Mouse (Mus musculus) hindbrain, embryonic 11.5 days (tissue): Measurements from ENCODE around the gene Tmem274. TPM values are rescaled to one million over a fixed set of nuclear protein-coding genes. Genes with fewer than 3 reads are reported as not detected.

Experiments used
- ATAC-seq: fragments of 200-750 bp; cut with Nextera tagmentation; 2 replicates; pipeline ENCODE4 v1.8.0; 2017; ENCODE audit warnings: mild to moderate bottlenecking, moderate TSS enrichment, moderate library complexity; ENCODE audit not compliant: low FRiP score
- DNase-seq: peaks from one replicate; pipeline ENCODE4 v3.0.0-alpha.2; 2015; ENCODE audit warnings: low spot score
- H3K27ac ChIP-seq: fragments of 300-500 bp; sonication (generic); 2 replicates; pipeline ENCODE4 v1.5.1; 2014; ENCODE audit warnings: mild to moderate bottlenecking, low read depth, low read length
- H3K27me3 ChIP-seq: fragments of 300-500 bp; sonication (generic); 2 replicates; pipeline ENCODE4 v1.6.1; 2014; ENCODE audit warnings: mild to moderate bottlenecking, low read length, moderate library complexity, mixed read lengths; ENCODE audit not compliant: control insufficient read depth, insufficient read depth
- H3K36me3 ChIP-seq: fragments of 300-500 bp; sonication (generic); 2 replicates; pipeline ENCODE4 v1.6.1; 2014; ENCODE audit warnings: mild to moderate bottlenecking, low read length, moderate library complexity, mixed read lengths; ENCODE audit not compliant: control insufficient read depth, insufficient read depth
- H3K4me1 ChIP-seq: fragments of 300-500 bp; sonication (generic); replicated peaks from 2 replicates; pipeline ENCODE4 v1.6.1; 2014; ENCODE audit warnings: low read length, mixed read lengths; ENCODE audit not compliant: control insufficient read depth, insufficient read depth
- H3K4me2 ChIP-seq: fragments of 300-500 bp; sonication (generic); replicated peaks from 2 replicates; pipeline ENCODE4 v1.6.1; 2014; ENCODE audit warnings: mild to moderate bottlenecking, low read depth, low read length
- H3K4me3 ChIP-seq: fragments of 300-500 bp; sonication (generic); 2 replicates; pipeline ENCODE4 v1.5.1; 2014; ENCODE audit warnings: low read depth, low read length
- H3K9ac ChIP-seq: fragments of 300-500 bp; sonication (generic); 2 replicates; pipeline ENCODE4 v1.6.1; 2014; ENCODE audit warnings: low read depth, low read length
- H3K9me3 ChIP-seq: fragments of 300-500 bp; sonication (generic); 2 replicates; pipeline ENCODE4 v1.6.1; 2016; ENCODE audit warnings: low read length; ENCODE audit not compliant: control insufficient read depth
- WGBS: fragments of 180-500 bp; shearing (Covaris S2); extraction: QIAGEN DNeasy Blood & Tissue Kit; methylation state at CpG from one replicate; pipeline ENCODE4 v1.1.7; 2014; 5-methylcytosine and 5-hydroxymethylcytosine counted together
- polyA plus RNA-seq: library from polyadenylated mRNA; unstranded; fragments of >200 nt; fragmentation: Nextera tagmentation; extraction: Ambion mirVana; gene quantifications from 2 replicates; pipeline ENCODE4 v1.2.1, GENCODE M21; 2014

The Tmem274 gene
- polyA plus RNA-seq, 1 experiment from 2014 or later: not detected

DNA sequence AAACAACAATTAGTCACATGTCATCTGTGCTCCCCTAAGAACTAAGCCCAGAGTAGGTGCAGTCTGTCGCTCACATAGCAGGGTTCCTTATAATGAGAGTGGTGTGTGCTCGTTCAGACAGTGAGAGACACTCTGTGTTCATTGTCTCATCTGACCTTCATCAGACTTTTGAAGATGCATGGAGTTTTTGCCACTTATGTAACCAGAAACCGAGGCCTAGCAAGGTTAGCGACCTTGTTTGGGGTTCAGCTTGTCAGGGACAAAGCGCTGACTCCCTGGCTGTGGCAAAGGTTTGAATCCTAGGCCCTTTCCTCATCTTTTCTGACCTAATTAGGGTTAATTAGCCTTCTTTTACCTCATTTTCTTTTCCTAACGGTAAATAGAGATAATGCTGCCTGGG, 46.8 kb downstream of the Tmem274 start:
- Histone ChIP-seq H3K9ac (no peak overlapping the region), H3K36me3 (no peaks in the 10 kb centered on the region), H3K4me2 (no peak overlapping the region), H3K9me3 (no peaks in the 10 kb centered on the region), H3K4me3 (no peak overlapping the region), H3K27me3 (no peaks in the 10 kb centered on the region), H3K27ac (no peak overlapping the region), H3K4me1 (0 out of 2 replicates have a peak, but pooled peaks cover 2% of the 10 kb centered on the region)
- no peak for ATAC-seq
- no peak for DNase-seq
- WGBS: 68% methylated on average over 6 of the region's 6 CpGs

DNA sequence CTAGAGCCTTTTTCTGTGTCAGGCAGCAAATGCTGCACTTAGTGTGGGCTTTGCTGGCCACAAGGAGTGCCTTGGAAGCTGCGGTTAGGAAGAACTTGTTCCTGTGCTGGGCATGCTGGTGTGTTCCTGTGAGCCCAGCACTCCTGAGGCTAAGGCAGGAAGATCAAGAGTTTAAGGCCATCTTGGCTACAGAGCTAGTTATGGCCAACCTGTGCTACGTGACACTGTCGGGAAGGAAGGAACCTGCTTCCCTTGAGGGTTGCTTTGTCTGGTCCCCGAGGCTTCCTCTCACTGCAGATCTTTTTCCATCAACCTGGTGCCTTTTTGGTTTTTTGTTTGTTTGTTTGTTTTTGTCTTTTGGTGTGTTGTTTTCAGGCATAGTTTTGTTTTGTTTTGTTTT, 48.0 kb downstream of the Tmem274 start:
- Histone ChIP-seq H3K9ac (no peak overlapping the region), H3K4me2 (no peak overlapping the region), H3K36me3 (no peaks in the 10 kb centered on the region), H3K9me3 (no peaks in the 10 kb centered on the region), H3K4me3 (no peak overlapping the region), H3K27ac (no peak overlapping the region), H3K27me3 (no peaks in the 10 kb centered on the region), H3K4me1 (no peaks in the 10 kb centered on the region)
- 90% methylated on average over 4 of the region's 4 CpGs for WGBS
- ATAC-seq (no peak), DNase-seq (no peak)

GRCm38 (mm10) chr4:149525811-149526210, 48.6 kb downstream of the Tmem274 start:
- Histone ChIP-seq H3K36me3 (no peaks in the 10 kb centered on the region), H3K4me2 (no peak overlapping the region), H3K9ac (no peak overlapping the region), H3K4me1 (no peaks in the 10 kb centered on the region), H3K27ac (no peak overlapping the region), H3K4me3 (no peak overlapping the region), H3K9me3 (no peaks in the 10 kb centered on the region), H3K27me3 (no peaks in the 10 kb centered on the region)
- DNase-seq: no peak
- 87% methylated on average over 6 of the region's 6 CpGs for whole genome bisulfite sequencing
- no peak for ATAC-seq

GRCm38 (mm10) chr4:149526330-149526729, 49.2 kb downstream of the Tmem274 start:
- Histone ChIP-seq H3K4me2 (no peak overlapping the region), H3K9ac (no peak overlapping the region), H3K4me1 (no peaks in the 10 kb centered on the region), H3K9me3 (no peaks in the 10 kb centered on the region), H3K36me3 (no peaks in the 10 kb centered on the region), H3K27ac (no peak overlapping the region), H3K27me3 (no peaks in the 10 kb centered on the region), H3K4me3 (no peak overlapping the region)
- ATAC-seq (no peak), DNase-seq (no peak)
- 55% methylated on average over 7 of the region's 7 CpGs for WGBS

DNA sequence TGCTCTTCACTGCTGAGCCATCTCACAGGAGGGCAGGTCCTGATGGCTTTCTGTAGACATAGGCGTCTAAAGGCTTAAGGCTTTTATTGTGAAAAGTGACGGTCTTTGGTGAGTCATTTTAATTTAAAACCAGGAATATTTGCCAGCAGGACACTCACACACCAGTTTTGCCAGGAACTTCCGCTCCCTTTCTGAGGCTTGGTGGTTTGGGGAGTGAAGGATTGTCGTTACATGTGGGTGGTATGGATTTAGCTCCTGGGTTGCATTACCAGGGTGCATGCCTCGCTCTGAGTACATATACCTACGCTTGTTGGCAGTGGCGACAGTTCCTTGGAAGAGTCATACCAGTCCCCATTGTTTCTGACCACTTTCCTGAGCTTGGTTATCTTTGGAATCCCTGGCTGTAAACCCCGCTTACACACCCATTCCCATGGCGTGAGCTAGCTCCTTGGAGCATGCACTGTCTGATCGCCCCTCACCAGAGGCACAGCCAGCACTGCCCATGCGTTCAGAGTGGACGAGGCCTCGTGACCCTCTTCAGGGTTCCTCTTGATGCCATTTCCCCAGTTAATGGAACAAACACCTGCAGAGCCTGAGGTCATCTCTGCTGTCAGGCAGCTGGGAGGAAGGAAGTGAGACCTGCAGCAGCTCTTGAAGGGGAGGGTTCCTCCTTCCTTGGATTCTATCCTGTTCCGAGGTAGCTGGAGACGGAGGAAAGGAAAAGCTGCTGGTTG, 50.6 kb downstream of the Tmem274 start:
- Histone ChIP-seq H3K27me3 (no peaks in the 10 kb centered on the region), H3K9me3 (no peaks in the 10 kb centered on the region), H3K4me3 (no peak overlapping the region), H3K4me1 (no peaks in the 10 kb centered on the region), H3K36me3 (no peaks in the 10 kb centered on the region), H3K27ac (no peak overlapping the region), H3K9ac (no peak overlapping the region), H3K4me2 (no peak overlapping the region)
- DNase-seq (no peak), ATAC-seq (no peak)
- WGBS: 84% methylated on average over 15 of the region's 15 CpGs

- H3K4me1 ChIP-seq: no peaks in the 10 kb centered on the region
- 55% methylated on average over 6 of the region's 6 CpGs for WGBS
These were observed 52.5 kb downstream of the Tmem274 start for GRCm38 (mm10) chr4:149529691-149530090.

More at GRCm38 (mm10) chr4:149529691-149530090, 52.5 kb downstream of the Tmem274 start:
- Histone ChIP-seq H3K27ac (no peak overlapping the region), H3K4me3 (no peak overlapping the region), H3K27me3 (no peaks in the 10 kb centered on the region), H3K36me3 (no peaks in the 10 kb centered on the region), H3K9me3 (no peaks in the 10 kb centered on the region), H3K4me2 (no peak overlapping the region), H3K9ac (no peak overlapping the region)
- ATAC-seq: no peak
- DNase-seq: no peak

Other genes with a start within 250 kb of the Tmem274 start
- gene Kif1b, start 169.7 kb upstream of the Tmem274 start, polyA plus RNA-seq: 113 and 173 TPM in 2 replicates
- gene Ube4b, start 50.6 kb upstream of the Tmem274 start, polyA plus RNA-seq: 53.3 and 58.9 TPM in 2 replicates
- not detected in 2 replicates for gene Rbp7, start 22.4 kb upstream of the Tmem274 start, polyA plus RNA-seq
- 15.5 and 16.9 TPM in 2 replicates for gene Nmnat1, start 7.8 kb downstream of the Tmem274 start, polyA plus RNA-seq
- 48.4 and 54.8 TPM in 2 replicates for gene Lzic, start 7.9 kb downstream of the Tmem274 start, polyA plus RNA-seq
- 63.4 and 65.2 TPM in 2 replicates for gene Ctnnbip1, start 40.9 kb downstream of the Tmem274 start, polyA plus RNA-seq
- gene Clstn1, start 109.1 kb downstream of the Tmem274 start, polyA plus RNA-seq: 33.0 and 42.6 TPM in 2 replicates
- gene Pik3cd, start 225.2 kb downstream of the Tmem274 start, polyA plus RNA-seq: 10.1 and 11.3 TPM in 2 replicates